Mouse (Mus musculus): Measurements from ENCODE around the gene Gm21800. TPM values are rescaled to one million over a fixed set of nuclear protein-coding genes. Genes with fewer than 3 reads are reported as not detected.
"Not testable (repeated sequence)": the region's sequence is repeated elsewhere in the genome, so short reads cannot be mapped to it uniquely, and the experiment has no call there.

Gm21800 gene
- not detected in 2 replicates for polyA plus RNA-seq (2015; fragmentation: Nextera tagmentation; extraction: Ambion mirVana)

DNA sequence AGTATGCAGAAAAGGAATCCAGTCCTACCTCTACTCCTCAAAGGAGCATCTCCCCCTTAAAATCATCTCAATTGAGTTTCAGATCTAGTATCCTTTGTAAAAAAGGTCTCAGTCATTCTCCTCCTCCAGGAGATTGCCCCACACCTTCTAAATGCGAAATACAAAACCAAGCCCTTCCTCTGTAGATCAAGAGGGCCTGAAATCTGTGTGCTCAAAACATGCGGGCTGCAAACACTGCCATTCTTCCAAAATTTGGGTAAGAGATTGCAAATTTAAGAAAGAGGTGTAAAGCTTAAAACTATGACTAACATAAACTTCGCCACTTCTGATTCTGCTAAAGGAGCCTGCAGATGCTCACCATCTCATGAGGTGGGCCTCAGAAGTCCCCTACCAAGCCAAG is at the start of gene Gm21800:
Gene Gm21800, plus strand, starts transcription at position 301 of the 400 bp plus-strand sequence.
- WGBS, result 80% methylated on average over 1 of the region's 3 CpGs
- H3K9me3 ChIP-seq (replicated peaks); H3K27me3 ChIP-seq; H3K27ac ChIP-seq; H3K36me3 ChIP-seq (ENCODE audit: poor library complexity, severe bottlenecking); ATAC-seq; H3K4me3 ChIP-seq; H3K4me1 ChIP-seq; H3K4me2 ChIP-seq; H3K9ac ChIP-seq: not testable (repeated sequence)

Measured in forebrain, embryonic 13.5 days (tissue).